Mouse (Mus musculus) spleen, adult 2 months (tissue): ENCODE results near the gene Crtap. TPM values are rescaled to one million over a fixed set of nuclear protein-coding genes. Genes with fewer than 3 reads are reported as not detected.

ENCODE experiments used
- DNase-seq, 2 experiments: peaks; one replicate each; pipeline versions ENCODE4 v3.0.0 to v3.0.0-alpha.2; 2012 to 2021; ENCODE audit warnings: low spot score in 2 of 2, low read depth in 1 of 2
- H3K27ac ChIP-seq: fragments of 200-500 bp; 2 replicates; pipeline ENCODE4 v1.5.1; 2012; ENCODE audit warnings: low read length, inconsistent platforms; ENCODE audit not compliant: insufficient read depth
- H3K27me3 ChIP-seq: fragments of 200-500 bp; 2 replicates; pipeline ENCODE4 v1.6.1; 2012; ENCODE audit warnings: mild to moderate bottlenecking, moderate library complexity, low read length, inconsistent platforms; ENCODE audit not compliant: control insufficient read depth, insufficient read depth
- H3K36me3 ChIP-seq: fragments of 200-500 bp; 2 replicates; pipeline ENCODE4 v1.6.1; 2012; ENCODE audit warnings: mild to moderate bottlenecking, low read length, inconsistent platforms; ENCODE audit not compliant: control insufficient read depth, insufficient read depth
- H3K4me1 ChIP-seq: fragments of 200-500 bp; 2 replicates; pipeline ENCODE4 v1.6.1; 2011; ENCODE audit warnings: inconsistent platforms; ENCODE audit not compliant: control insufficient read depth, insufficient read depth, insufficient read length
- H3K4me3 ChIP-seq: fragments of 200-500 bp; 2 replicates; pipeline ENCODE4 v1.5.1; 2011; ENCODE audit warnings: mild to moderate bottlenecking, inconsistent platforms; ENCODE audit not compliant: insufficient read depth, insufficient read length; ENCODE audit errors: extremely low read depth
- CTCF ChIP-seq: fragments of 200-500 bp; IDR thresholded peaks from 2 replicates; pipeline ENCODE4 v1.5.1; 2011; ENCODE audit warnings: mild to moderate bottlenecking, inconsistent platforms; ENCODE audit not compliant: insufficient read depth, insufficient read length, insufficient replicate concordance; ENCODE audit errors: extremely low read depth
- POLR2A ChIP-seq: fragments of 200-500 bp; IDR thresholded peaks from 2 replicates; pipeline ENCODE4 v1.6.1; 2011; ENCODE audit warnings: low read depth, low read length, inconsistent platforms
- WGBS: fragments of 180-500 bp; shearing (Covaris S2); methylation state at CpG from one replicate; pipeline ENCODE4 v1.1.7; 2018; 5-methylcytosine and 5-hydroxymethylcytosine counted together
- polyA plus RNA-seq: library from polyadenylated mRNA; depleted of rRNA; stranded (reverse); fragments of >200 nt; gene quantifications from 2 replicates; pipeline ENCODE4 v1.2.3, GENCODE M21; 2012

Gene Crtap
- polyA plus RNA-seq, 1 experiment: 37.1 TPM

GRCm38 (mm10) chr9:114413866-114414265, 23.4 kb upstream of the Crtap start:
- 88% methylated on average over 12 of the region's 12 CpGs for WGBS
- no peak for TF ChIP-seq CTCF
- TF ChIP-seq POLR2A: no peak
- H3K27me3 ChIP-seq: no peaks in the 10 kb centered on the region
- no peak overlapping the region for H3K27ac ChIP-seq
- peaks cover 4% of the 10 kb centered on the region for H3K36me3 ChIP-seq
- H3K4me3 ChIP-seq: no peak overlapping the region
- DNase-seq: no peak
- no peaks in the 10 kb centered on the region for H3K4me1 ChIP-seq

DNA sequence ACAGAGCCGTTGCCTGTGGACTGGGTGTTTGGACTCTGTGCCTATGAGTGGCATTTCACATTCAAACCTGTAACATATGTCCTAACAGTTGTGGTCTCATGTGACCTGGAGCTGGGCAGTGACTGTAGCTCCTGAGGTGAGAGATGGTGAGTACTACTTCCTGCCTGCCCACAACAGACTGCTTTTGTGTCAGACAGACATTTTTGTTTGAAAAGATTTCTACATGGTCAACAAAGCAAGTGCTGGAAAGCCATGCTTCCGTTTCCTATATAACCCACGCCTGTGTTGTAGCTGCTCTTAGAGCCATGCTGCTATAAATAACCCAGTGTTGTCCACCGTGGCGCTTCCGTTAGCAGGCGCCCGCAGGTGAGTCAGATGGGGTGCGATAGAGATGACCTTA, 21.9 kb upstream of the Crtap start:
- no peak overlapping the region for H3K4me3 ChIP-seq
- H3K4me1 ChIP-seq: no peaks in the 10 kb centered on the region
- no peaks in the 10 kb centered on the region for H3K27me3 ChIP-seq
- no peak for DNase-seq
- H3K36me3 ChIP-seq: peaks cover 6% of the 10 kb centered on the region
- WGBS: 75% methylated on average over 9 of the region's 9 CpGs
- no peak overlapping the region for H3K27ac ChIP-seq
- TF ChIP-seq POLR2A: no peak
- no peak for TF ChIP-seq CTCF

DNA sequence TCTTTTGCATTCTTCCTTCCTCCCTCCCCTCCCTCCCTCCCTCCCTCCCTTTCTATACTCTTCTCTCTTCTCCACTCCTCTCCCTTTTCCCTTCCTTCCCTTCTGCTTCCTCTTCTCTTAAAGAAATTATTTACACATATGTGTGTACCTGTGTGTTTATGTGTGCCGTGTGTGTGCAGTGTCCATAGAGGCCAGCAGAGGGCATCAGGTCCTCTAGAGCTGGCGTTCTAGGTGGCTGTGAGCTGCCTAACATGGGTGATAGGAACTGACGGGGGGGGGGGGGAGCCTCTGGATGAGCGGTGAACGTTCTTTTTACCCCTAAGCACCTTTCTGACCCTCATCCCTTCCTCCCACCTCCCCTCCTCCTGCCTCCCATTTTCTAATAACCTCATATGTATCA, 20.8 kb upstream of the Crtap start:
- peaks cover 9% of the 10 kb centered on the region for H3K36me3 ChIP-seq
- no peak overlapping the region for H3K27ac ChIP-seq
- no peak overlapping the region for H3K4me3 ChIP-seq
- TF ChIP-seq CTCF (no peak), POLR2A (no peak)
- 82% methylated on average over 5 of the region's 5 CpGs for WGBS
- DNase-seq: no peak
- H3K4me1 ChIP-seq: no peaks in the 10 kb centered on the region
- H3K27me3 ChIP-seq: no peaks in the 10 kb centered on the region

DNA sequence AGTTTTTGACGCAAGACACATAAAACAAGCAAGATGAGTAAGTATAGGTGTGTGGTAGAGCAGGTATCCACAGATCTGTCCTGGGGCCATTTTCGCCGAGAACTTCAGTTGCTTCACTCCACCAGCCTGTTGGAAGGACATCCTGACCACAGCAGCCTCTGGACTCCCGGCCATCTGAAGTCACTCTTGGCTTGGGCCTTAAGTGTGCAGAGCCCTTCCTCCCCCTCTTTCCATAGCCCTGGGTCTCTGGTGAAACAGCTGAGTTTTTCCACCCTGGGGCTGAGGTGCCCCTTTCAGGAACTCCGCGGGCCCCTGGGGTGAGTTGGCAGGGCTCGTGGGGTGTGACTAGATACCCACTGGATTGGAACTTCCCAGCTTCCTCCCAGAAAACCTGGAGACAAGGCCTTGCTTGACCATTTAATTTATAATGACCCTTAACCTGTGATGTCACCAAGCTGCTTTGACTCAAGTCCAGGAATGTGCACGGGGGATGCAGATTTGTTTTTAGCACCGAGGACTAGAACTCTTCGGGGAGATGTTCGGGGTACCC, 19.9 kb upstream of the Crtap start:
- no peak for DNase-seq
- no peaks in the 10 kb centered on the region for H3K4me1 ChIP-seq
- 93% methylated on average over 11 of the region's 11 CpGs for WGBS
- TF ChIP-seq CTCF: no peak
- TF ChIP-seq POLR2A: no peak
- H3K27me3 ChIP-seq: no peaks in the 10 kb centered on the region
- H3K4me3 ChIP-seq: no peak overlapping the region
- H3K27ac ChIP-seq: no peak overlapping the region
- H3K36me3 ChIP-seq: peaks cover 9% of the 10 kb centered on the region

- no peak for DNase-seq
- H3K4me1 ChIP-seq: no peaks in the 10 kb centered on the region
- no peak overlapping the region for H3K4me3 ChIP-seq
- H3K36me3 ChIP-seq: peaks cover 18% of the 10 kb centered on the region
- no peaks in the 10 kb centered on the region for H3K27me3 ChIP-seq
- no peak overlapping the region for H3K27ac ChIP-seq
- WGBS: 92% methylated on average over 2 of the region's 2 CpGs
- TF ChIP-seq POLR2A (no peak), CTCF (no peak)
Measured at GRCm38 (mm10) chr9:114407676-114408075, 17.2 kb upstream of the Crtap start.

DNA sequence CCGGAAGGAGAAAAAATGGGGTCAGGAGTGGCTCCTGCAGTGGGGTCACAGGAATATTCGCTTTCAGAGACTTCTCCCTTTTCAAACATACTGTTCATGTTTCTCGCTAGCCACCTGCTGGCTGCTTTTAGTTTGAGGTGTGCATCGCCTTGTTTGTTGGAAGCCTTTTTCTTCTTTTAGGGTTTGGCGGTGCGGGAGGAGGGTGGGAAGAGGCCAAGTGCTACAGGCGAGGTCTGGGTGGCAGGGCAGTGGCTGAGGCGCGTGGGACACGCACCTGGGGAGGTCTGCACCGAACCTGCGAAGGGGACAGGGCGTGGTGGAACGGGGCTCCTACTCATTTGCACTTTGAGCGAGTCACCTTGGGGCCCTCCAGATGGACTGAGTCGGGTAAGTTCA, 11.2 kb upstream of the Crtap start:
- peak overlapping the region; percentile 98 for H3K27ac ChIP-seq
- TF ChIP-seq POLR2A (no peak), CTCF (no peak)
- peaks cover 9% of the 10 kb centered on the region for H3K36me3 ChIP-seq
- peak overlapping the region; percentile 97 for H3K4me3 ChIP-seq
- H3K27me3 ChIP-seq: no peaks in the 10 kb centered on the region
- peaks cover 4% of the 10 kb centered on the region for H3K4me1 ChIP-seq
- DNase-seq: no peak
- under 1% methylated on average over 16 of the region's 16 CpGs for WGBS

DNA sequence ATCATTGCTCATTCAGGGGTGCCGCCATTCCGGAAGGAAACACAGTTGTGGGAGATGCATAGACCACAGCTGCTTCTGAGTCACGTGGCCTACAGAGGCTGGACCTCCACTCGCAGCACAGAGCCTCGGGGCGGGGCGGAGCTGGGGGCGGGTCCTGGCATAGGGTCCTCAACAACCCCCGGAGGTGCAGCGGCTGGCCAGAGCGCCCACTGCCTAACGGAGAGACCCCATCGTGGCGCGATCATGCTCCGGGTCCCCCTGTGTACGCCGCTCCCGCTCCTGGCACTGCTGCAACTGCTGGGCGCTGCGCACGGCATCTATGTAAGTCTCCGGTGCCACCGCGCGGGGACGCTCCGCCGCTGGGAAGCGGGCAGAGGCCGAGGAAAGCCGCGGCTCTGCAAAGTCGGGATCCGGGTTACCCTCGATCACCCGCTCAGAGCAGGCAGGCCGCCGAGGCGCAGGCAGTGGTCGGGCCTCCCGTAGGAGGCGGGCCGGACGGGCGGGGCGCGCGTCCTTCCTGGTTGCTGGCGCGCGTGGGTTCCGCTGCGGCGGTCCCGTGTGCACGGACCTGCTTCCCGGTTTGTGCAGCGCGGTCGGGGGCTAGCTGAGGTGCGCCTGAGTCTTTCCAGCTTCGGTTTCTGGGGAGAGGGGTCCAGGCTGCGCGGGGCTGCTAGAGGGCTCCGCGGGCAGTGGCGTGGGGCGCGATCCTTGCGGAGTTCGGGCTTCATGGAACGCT, 10.6 kb upstream of the Crtap start, which contains the start of the genes Glb1 and Tmppe:
Gene Glb1 (plus strand): TSS at position 128 of the 736 bp plus-strand sequence.
Gene Tmppe (plus strand): TSS at position 157 of the 736 bp plus-strand sequence.
- TF ChIP-seq POLR2A (peak; percentile 63), CTCF (no peak)
- WGBS: under 1% methylated on average over 73 of the region's 73 CpGs
- peaks cover 4% of the 10 kb centered on the region for H3K4me1 ChIP-seq
- H3K4me3 ChIP-seq: peak within 1 kb of the TSS; percentile 97
- peak; percentile 67 to 81 for DNase-seq
- H3K27ac ChIP-seq: peak within 1 kb of the TSS; percentile 98
- H3K27me3 ChIP-seq: no peaks in the 10 kb centered on the region
- H3K36me3 ChIP-seq: peaks cover 9% of the 10 kb centered on the region
